Mouse (Mus musculus): Measurements from ENCODE around the gene Dnaic1. TPM values are rescaled to one million over a fixed set of nuclear protein-coding genes. Genes with fewer than 3 reads are reported as not detected.
"Not testable (repeated sequence)": the region's sequence is repeated elsewhere in the genome, so short reads cannot be mapped to it uniquely, and the experiment has no call there.

Gene Dnaic1
- total and polyA plus RNA-seq, 3 experiments = 0.34 to 4.1 (median 0.89) TPM

DNA sequence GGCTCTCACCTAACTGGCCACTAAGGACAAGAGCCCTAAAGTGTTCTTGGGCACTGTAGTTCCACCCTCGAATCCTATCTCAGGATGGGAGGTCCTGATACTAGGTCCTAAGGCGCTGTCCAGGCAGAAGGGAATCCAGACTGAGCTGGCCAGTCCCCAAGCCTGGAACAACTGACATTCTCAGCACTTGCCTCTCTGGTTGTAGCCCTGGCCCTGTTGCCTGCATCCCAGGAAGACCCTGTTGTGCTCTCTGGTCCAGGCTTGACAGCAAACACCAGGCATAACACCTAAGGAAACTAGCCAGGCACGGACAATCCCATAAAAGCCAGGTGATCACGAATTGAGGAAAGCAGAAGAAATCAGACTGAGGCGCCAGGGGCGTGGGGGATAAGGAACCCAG lies 113.2 kb downstream of the Dnaic1 start:
- Histone ChIP-seq H3K79me2 (replicated peaks; ENCODE audit: control insufficient read depth, extremely low read depth, insufficient read depth, poor library complexity, severe bottlenecking) (no peaks in the 10 kb centered on the region), H3K4me2 (ENCODE audit: insufficient read depth, low read depth, poor library complexity, severe bottlenecking) (no peak overlapping the region), H3K4me1 (ENCODE audit: control insufficient read depth in 1 of 2, insufficient read depth in 2 of 2) (no peaks in the 10 kb centered on the region), H3K27ac (ENCODE audit: insufficient read depth, low read depth) (no peak overlapping the region), H3K9ac (ENCODE audit: insufficient read depth, low read depth) (no peak overlapping the region), H3K36me3 (replicated peaks in 1 of 2; ENCODE audit: control insufficient read depth in 1 of 2, insufficient read depth in 1 of 2, low read length in 1 of 2) (no peaks in the 10 kb centered on the region), H3K9me3 (replicated peaks; ENCODE audit: low read length) (no peaks in the 10 kb centered on the region), H3K27me3 (replicated peaks) (peaks cover 48% of the 10 kb centered on the region), H3K4me3 (replicated peaks in 1 of 3; ENCODE audit: low read depth in 2 of 3, low read length in 2 of 3, poor library complexity in 1 of 3) (no peak overlapping the region)
- dilution Hi-C loops (cut with MboI; ENCODE audit: extremely low pct_ligation_motif_present, extremely low pct_unique_long_range_greater_than_20kb, low sequenced_read_pairs) = no loop called here
- no peak for DNase-seq (ENCODE audit: extremely low read depth)
- TF ChIP-seq SIN3A (IDR thresholded peaks at IDR 0.05; ENCODE audit: low read length) (no peak), ZKSCAN1 (IDR thresholded peaks at IDR 0.05; ENCODE audit: borderline replicate concordance, low read depth, low read length) (no peak), GABPA (IDR thresholded peaks at IDR 0.05; ENCODE audit: insufficient replicate concordance, low read depth, low read length) (no peak), ZC3H11A (IDR thresholded peaks at IDR 0.05; ENCODE audit: low read depth, low read length) (no peak), CTCF (conservative IDR thresholded peaks at IDR 0.05 in 1 of 2, IDR thresholded peaks at IDR 0.05 in 1 of 2; ENCODE audit: low read depth in 2 of 2, low read length in 2 of 2) (no peak), USF1 (IDR thresholded peaks at IDR 0.05; ENCODE audit: low read depth, low read length) (no peak), CHD1 (IDR thresholded peaks at IDR 0.05; ENCODE audit: low read depth, low read length) (no peak), PAX5 (IDR thresholded peaks at IDR 0.05; ENCODE audit: low read length) (no peak), BHLHE40 (IDR thresholded peaks at IDR 0.05; ENCODE audit: low read depth, low read length) (no peak), MAX (IDR thresholded peaks at IDR 0.05; ENCODE audit: low read length) (no peak), UBTF (IDR thresholded peaks at IDR 0.05; ENCODE audit: low read depth, low read length) (no peak), NRF1 (IDR thresholded peaks at IDR 0.05; ENCODE audit: low read depth, low read length) (no peak), ZNF384 (IDR thresholded peaks at IDR 0.05; ENCODE audit: low read depth, low read length) (no peak), E2F4 (IDR thresholded peaks at IDR 0.05; ENCODE audit: insufficient replicate concordance, low read depth, low read length) (no peak), MYC (IDR thresholded peaks at IDR 0.05; ENCODE audit: low read depth, low read length) (no peak)
- in situ Hi-C loops (cut with MboI; ENCODE audit: low pct_ligation_motif_present, low pct_unique_long_range_greater_than_20kb, low sequenced_read_pairs) = no loop called here

DNA sequence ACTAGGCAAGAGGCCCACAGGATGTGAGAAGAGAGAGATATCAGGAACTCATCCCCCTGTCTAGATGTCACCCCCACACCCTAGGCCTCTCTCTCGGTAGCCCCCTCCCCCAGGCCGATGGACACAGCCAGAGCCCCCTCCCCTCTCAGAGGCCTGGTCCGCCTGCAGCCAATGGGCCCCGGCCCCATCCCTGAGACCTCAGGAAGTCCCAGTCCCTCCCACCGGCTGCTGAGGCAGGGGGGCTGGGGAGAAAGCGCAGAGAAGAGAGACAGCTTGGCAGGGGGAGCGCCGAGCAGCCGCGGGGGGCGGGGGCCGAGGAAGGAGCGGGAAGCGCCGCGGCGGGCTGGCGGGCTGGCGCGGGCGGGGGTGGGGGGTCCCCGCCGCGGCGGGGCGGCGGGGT lies 113.7 kb downstream of the Dnaic1 start:
- dilution Hi-C loops (cut with MboI; ENCODE audit: extremely low pct_ligation_motif_present, extremely low pct_unique_long_range_greater_than_20kb, low sequenced_read_pairs); DNase-seq (ENCODE audit: extremely low read depth); H3K79me2 ChIP-seq (replicated peaks; ENCODE audit: control insufficient read depth, extremely low read depth, insufficient read depth, poor library complexity, severe bottlenecking); H3K27ac ChIP-seq (ENCODE audit: insufficient read depth, low read depth); H3K4me3 ChIP-seq (replicated peaks in 1 of 3; ENCODE audit: low read depth in 2 of 3, low read length in 2 of 3, poor library complexity in 1 of 3); H3K36me3 ChIP-seq (replicated peaks in 1 of 2; ENCODE audit: control insufficient read depth in 1 of 2, insufficient read depth in 1 of 2, low read length in 1 of 2); H3K4me2 ChIP-seq (ENCODE audit: insufficient read depth, low read depth, poor library complexity, severe bottlenecking); H3K9ac ChIP-seq (ENCODE audit: insufficient read depth, low read depth); H3K4me1 ChIP-seq (ENCODE audit: control insufficient read depth in 1 of 2, insufficient read depth in 2 of 2); H3K9me3 ChIP-seq (replicated peaks; ENCODE audit: low read length); in situ Hi-C loops (cut with MboI; ENCODE audit: low pct_ligation_motif_present, low pct_unique_long_range_greater_than_20kb, low sequenced_read_pairs): not testable (repeated sequence)
- peaks cover 42% of the 10 kb centered on the region for H3K27me3 ChIP-seq (replicated peaks)

DNA sequence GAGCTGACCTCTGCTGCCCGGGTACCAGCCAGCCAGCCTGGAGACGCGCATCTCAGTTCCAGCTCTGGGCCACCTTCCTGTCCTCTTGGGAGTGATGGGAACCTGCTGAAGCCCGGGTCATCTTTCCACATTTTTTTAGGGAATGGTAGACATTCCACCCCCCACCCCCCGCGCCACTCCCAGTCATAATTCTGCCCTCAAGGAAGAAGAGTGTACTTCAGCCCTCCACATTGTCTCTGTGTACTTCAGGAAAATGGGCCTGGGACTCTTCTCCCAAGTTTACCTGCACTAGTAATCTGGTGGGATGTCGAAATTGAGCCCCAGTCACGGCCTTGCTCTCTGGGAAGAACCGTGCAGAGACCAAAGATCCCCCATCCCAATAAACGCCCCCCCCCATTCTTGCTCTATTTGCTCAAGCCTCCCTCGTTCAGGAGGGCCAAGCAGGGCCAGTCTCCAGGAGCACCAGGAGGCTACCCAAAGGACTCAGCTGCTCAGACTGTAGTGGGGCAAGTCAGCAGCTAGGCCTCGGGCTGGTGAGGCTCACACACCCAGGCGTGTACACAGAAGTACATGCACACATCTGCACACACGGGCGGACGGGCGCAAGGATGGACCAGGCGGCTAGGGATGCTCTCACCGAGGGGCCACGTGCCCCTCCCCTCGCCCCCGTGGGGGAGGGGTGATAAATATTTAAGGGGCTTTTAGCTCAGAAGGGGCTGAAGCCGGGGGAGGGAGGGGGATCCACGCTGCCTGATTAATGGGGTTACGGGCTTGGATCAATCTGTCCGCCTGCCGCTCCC lies 114.8 kb downstream of the Dnaic1 start:
- in situ Hi-C loops (cut with MboI; ENCODE audit: low pct_ligation_motif_present, low pct_unique_long_range_greater_than_20kb, low sequenced_read_pairs); H3K4me2 ChIP-seq (ENCODE audit: insufficient read depth, low read depth, poor library complexity, severe bottlenecking); H3K36me3 ChIP-seq (replicated peaks in 1 of 2; ENCODE audit: control insufficient read depth in 1 of 2, insufficient read depth in 1 of 2, low read length in 1 of 2); H3K27ac ChIP-seq (ENCODE audit: insufficient read depth, low read depth); H3K4me1 ChIP-seq (ENCODE audit: control insufficient read depth in 1 of 2, insufficient read depth in 2 of 2); H3K9ac ChIP-seq (ENCODE audit: insufficient read depth, low read depth); H3K4me3 ChIP-seq (replicated peaks in 1 of 3; ENCODE audit: low read depth in 2 of 3, low read length in 2 of 3, poor library complexity in 1 of 3); dilution Hi-C loops (cut with MboI; ENCODE audit: extremely low pct_ligation_motif_present, extremely low pct_unique_long_range_greater_than_20kb, low sequenced_read_pairs); H3K79me2 ChIP-seq (replicated peaks; ENCODE audit: control insufficient read depth, extremely low read depth, insufficient read depth, poor library complexity, severe bottlenecking); H3K9me3 ChIP-seq (replicated peaks; ENCODE audit: low read length); DNase-seq (ENCODE audit: extremely low read depth): not testable (repeated sequence)
- peaks cover 32% of the 10 kb centered on the region for H3K27me3 ChIP-seq (replicated peaks)

DNA sequence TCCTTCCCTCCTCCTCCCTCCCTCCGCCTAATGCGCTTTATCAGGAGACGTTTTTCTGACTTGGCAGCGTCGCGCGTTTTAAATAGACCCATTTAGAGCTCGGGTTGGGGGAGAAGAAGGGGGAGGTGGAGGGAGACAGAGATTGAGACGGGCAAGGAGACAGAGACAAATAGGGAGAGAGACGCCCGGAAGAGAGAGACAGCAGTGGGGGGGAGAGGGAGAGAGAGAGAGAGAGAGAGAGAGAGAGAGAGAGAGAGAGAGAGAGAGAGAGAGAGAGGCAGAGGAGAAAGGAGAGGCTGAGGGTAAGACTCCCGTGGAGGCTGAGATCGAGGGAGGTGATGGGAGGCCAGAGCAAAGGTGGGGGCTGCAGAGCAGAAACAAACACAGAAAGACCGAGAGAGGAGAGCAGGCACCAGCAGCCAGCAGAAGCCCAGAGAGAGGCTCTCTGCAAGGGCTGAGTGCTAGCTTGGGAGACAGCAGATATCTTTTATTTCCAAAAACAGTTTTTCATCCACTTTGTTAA lies 115.4 kb downstream of the Dnaic1 start:
- H3K27me3 ChIP-seq (replicated peaks) = peaks cover 26% of the 10 kb centered on the region
- H3K9ac ChIP-seq (ENCODE audit: insufficient read depth, low read depth); in situ Hi-C loops (cut with MboI; ENCODE audit: low pct_ligation_motif_present, low pct_unique_long_range_greater_than_20kb, low sequenced_read_pairs); H3K4me3 ChIP-seq (replicated peaks in 1 of 3; ENCODE audit: low read depth in 2 of 3, low read length in 2 of 3, poor library complexity in 1 of 3); H3K4me2 ChIP-seq (ENCODE audit: insufficient read depth, low read depth, poor library complexity, severe bottlenecking); H3K4me1 ChIP-seq (ENCODE audit: control insufficient read depth in 1 of 2, insufficient read depth in 2 of 2); H3K36me3 ChIP-seq (replicated peaks in 1 of 2; ENCODE audit: control insufficient read depth in 1 of 2, insufficient read depth in 1 of 2, low read length in 1 of 2); H3K79me2 ChIP-seq (replicated peaks; ENCODE audit: control insufficient read depth, extremely low read depth, insufficient read depth, poor library complexity, severe bottlenecking); dilution Hi-C loops (cut with MboI; ENCODE audit: extremely low pct_ligation_motif_present, extremely low pct_unique_long_range_greater_than_20kb, low sequenced_read_pairs); H3K9me3 ChIP-seq (replicated peaks; ENCODE audit: low read length); DNase-seq (ENCODE audit: extremely low read depth); H3K27ac ChIP-seq (ENCODE audit: insufficient read depth, low read depth): not testable (repeated sequence)

Measured in CH12.LX (cell line).